Comparison of ENCODE assay signal across 19 mouse cellular contexts in the genomic region with DNA sequence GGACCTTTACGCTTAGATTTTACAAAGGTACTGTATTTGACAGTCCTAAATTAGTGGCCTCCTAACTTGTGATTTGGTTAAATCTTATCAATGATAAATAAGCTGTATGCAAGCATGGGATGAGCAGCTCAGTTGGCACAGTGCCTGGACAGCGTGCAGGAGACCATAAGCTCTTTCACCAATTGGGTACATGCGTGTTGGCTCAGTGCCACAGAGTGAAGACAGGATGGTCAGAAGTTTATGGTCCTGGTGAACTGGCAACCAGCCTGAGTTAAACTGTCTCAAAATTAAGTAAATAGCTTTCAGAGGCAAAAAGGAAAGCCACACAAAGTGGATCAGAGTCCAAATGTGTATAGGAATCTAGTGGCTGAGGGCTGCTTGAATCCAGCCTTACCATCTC. TPM values are rescaled to one million over a fixed set of nuclear protein-coding genes. Genes with fewer than 3 reads are reported as not detected.
DNase-seq lines count a peak whose midpoint lies in the region; ATAC-seq and TF ChIP-seq lines count a peak whose summit lies in the region.
"Had no signal": no experiment of that assay in that cellular context is flagged by ENCODE, and none has a peak within 500 bp of the region (broad histone marks: within the 10 kb centered on the region; RNA-seq: fewer than 3 reads in every experiment).

No protein-coding gene starts in this region.

- H3K4me3 ChIP-seq in kidney, embryonic 14.5 days (ENCODE audit: low read length), result no peak overlapping the region
- no peak overlapping the region for H3K4me3 ChIP-seq in liver, postnatal 0 days (ENCODE audit: low read depth, low read length)
- H3K4me3 ChIP-seq in neural tube, embryonic 15.5 days (replicated peaks), result no peak overlapping the region
- H3K4me3 ChIP-seq: forebrain, embryonic 12.5 days; hindbrain, embryonic 13.5 days; midbrain, embryonic 12.5 days had no signal

- TF ChIP-seq EP300 in liver, postnatal 0 days (IDR thresholded peaks at IDR 0.05; ENCODE audit: low read depth), result no peak

- no peaks in the 10 kb centered on the region for H3K9me3 ChIP-seq in kidney, embryonic 14.5 days (ENCODE audit: control insufficient read depth, low read length)
- H3K9me3 ChIP-seq in liver, postnatal 0 days (ENCODE audit: low read length), result no peaks in the 10 kb centered on the region
- H3K9me3 ChIP-seq in neural tube, embryonic 15.5 days (replicated peaks), result no peaks in the 10 kb centered on the region
- H3K9me3 ChIP-seq: forebrain, embryonic 12.5 days; G1E; hindbrain, embryonic 13.5 days; midbrain, embryonic 12.5 days had no signal

- no peak for ATAC-seq in kidney, embryonic 14.5 days (ENCODE audit: low FRiP score, low TSS enrichment)
- peak; percentile 85 for ATAC-seq in liver, postnatal 0 days
- ATAC-seq in neural tube, embryonic 15.5 days (ENCODE audit: low FRiP score), result no peak
- ATAC-seq: intestine, embryonic 16.5 days had no signal

- no peak overlapping the region for H3K9ac ChIP-seq in kidney, embryonic 14.5 days (ENCODE audit: low read depth, low read length)
- no peak overlapping the region for H3K9ac ChIP-seq in liver, postnatal 0 days (replicated peaks)
- no peak overlapping the region for H3K9ac ChIP-seq in neural tube, embryonic 15.5 days (replicated peaks)
- H3K9ac ChIP-seq: forebrain, embryonic 12.5 days; hindbrain, embryonic 13.5 days; liver, embryonic 14.5 days; midbrain, embryonic 12.5 days had no signal

- H3K4me1 ChIP-seq in kidney, embryonic 14.5 days (ENCODE audit: control insufficient read depth, insufficient read depth, low read length), result no peaks in the 10 kb centered on the region
- peaks cover 4% of the 10 kb centered on the region; the same call in 1 of the 2 replicates for H3K4me1 ChIP-seq in liver, postnatal 0 days (ENCODE audit: insufficient read depth)
- no peaks in the 10 kb centered on the region for H3K4me1 ChIP-seq in neural tube, embryonic 15.5 days
- H3K4me1 ChIP-seq: forebrain, embryonic 12.5 days; hindbrain, embryonic 13.5 days; midbrain, embryonic 12.5 days had no signal

- H3K36me3 ChIP-seq in kidney, embryonic 14.5 days (ENCODE audit: control insufficient read depth, insufficient read depth, low read length), result peaks cover 98% of the 10 kb centered on the region
- peaks cover 99% of the 10 kb centered on the region for H3K36me3 ChIP-seq in liver, postnatal 0 days (replicated peaks; ENCODE audit: insufficient read depth, low read length)
- peaks cover 82% of the 10 kb centered on the region for H3K36me3 ChIP-seq in neural tube, embryonic 15.5 days

- 93% methylated on average over 3 of the region's 3 CpGs for WGBS in kidney, embryonic 14.5 days
- 70% methylated on average over 3 of the region's 3 CpGs for WGBS in liver, postnatal 0 days (ENCODE audit: insufficient replicate concordance)
- WGBS in neural tube, embryonic 15.5 days, result 78% methylated on average over 3 of the region's 3 CpGs

- no peak overlapping the region for H3K4me2 ChIP-seq in kidney, embryonic 14.5 days (replicated peaks; ENCODE audit: low read depth, low read length)
- H3K4me2 ChIP-seq in liver, postnatal 0 days (ENCODE audit: low read depth, low read length), result no peak overlapping the region
- no peak overlapping the region for H3K4me2 ChIP-seq in neural tube, embryonic 15.5 days
- H3K4me2 ChIP-seq: forebrain, embryonic 12.5 days; hindbrain, embryonic 13.5 days; midbrain, embryonic 12.5 days had no signal

- no peaks in the 10 kb centered on the region for H3K27me3 ChIP-seq in kidney, embryonic 14.5 days (ENCODE audit: control insufficient read depth, insufficient read depth, low read length)
- H3K27me3 ChIP-seq in liver, postnatal 0 days (ENCODE audit: insufficient read depth, low read length), result no peaks in the 10 kb centered on the region
- no peaks in the 10 kb centered on the region for H3K27me3 ChIP-seq in neural tube, embryonic 15.5 days (replicated peaks)
- H3K27me3 ChIP-seq: forebrain, embryonic 12.5 days; hindbrain, embryonic 13.5 days; midbrain, embryonic 12.5 days had no signal

- no peak overlapping the region for H3K27ac ChIP-seq in kidney, embryonic 14.5 days (ENCODE audit: low read depth, low read length)
- H3K27ac ChIP-seq in liver, postnatal 0 days (ENCODE audit: low read depth), result 0 out of 2 replicates have a peak overlapping the region, but pooled peaks have one; percentile 18
- no peak overlapping the region for H3K27ac ChIP-seq in neural tube, embryonic 15.5 days (replicated peaks)
- H3K27ac ChIP-seq: forebrain, embryonic 12.5 days; hindbrain, embryonic 13.5 days; liver, embryonic 14.5 days; midbrain, embryonic 12.5 days had no signal

- peak; percentile 74 for DNase-seq in kidney, adult 11 months
- peak; percentile 17 for DNase-seq in retina, postnatal 1 day
- DNase-seq in retina, embryonic 14.5 days (ENCODE audit: low spot score), result no peak
- peak; percentile 75 for DNase-seq in kidney, adult 9 months
- DNase-seq in liver, postnatal 0 days, result peak; percentile 83
- DNase-seq: heart, adult 11 months; lung, postnatal 4 days; right cerebral cortex, postnatal 25 days; thymus, adult 18-20 months had no signal

- no peak for TF ChIP-seq CTCF in liver, postnatal 0 days (IDR thresholded peaks at IDR 0.05; ENCODE audit: low read depth)

RNA-seq across cellular contexts. Expression of gene Gm5767, which starts 20.0 kb away (rescaled TPM):
- polyA plus RNA-seq in kidney, embryonic 14.5 days (2014; fragmentation: Nextera tagmentation; extraction: Ambion mirVana), result not detected in 2 replicates
- polyA plus RNA-seq in liver, postnatal 0 days (2015; fragmentation: Nextera tagmentation; extraction: Ambion mirVana), result 0.43 TPM in 1 of 2 replicates, not detected in the other
- polyA plus RNA-seq in neural tube, embryonic 15.5 days (2015; fragmentation: Nextera tagmentation; extraction: Ambion mirVana), result not detected in 2 replicates
- polyA plus RNA-seq: cortical plate, adult 2 months; forebrain, embryonic 12.5 days; G1E; heart, embryonic 16.5 days; hindbrain, embryonic 13.5 days; intestine, embryonic 16.5 days; midbrain, embryonic 12.5 days had no signal

RNA-seq across cellular contexts. Expression of gene Carhsp1, which starts 28.6 kb away (rescaled TPM):
- polyA plus RNA-seq in kidney, embryonic 14.5 days (2014; fragmentation: Nextera tagmentation; extraction: Ambion mirVana), result 23.1 and 45.2 TPM in 2 replicates
- 65.4 and 71.2 TPM in 2 replicates for polyA plus RNA-seq in liver, postnatal 0 days (2015; fragmentation: Nextera tagmentation; extraction: Ambion mirVana)
- polyA plus RNA-seq in neural tube, embryonic 15.5 days (2015; fragmentation: Nextera tagmentation; extraction: Ambion mirVana), result 141 and 152 TPM in 2 replicates
